Mouse (Mus musculus): ENCODE measurements at regions not wholly inside any gene's neighbourhood (a gene's known extent, or its start where the extent isn't known, plus 50 kb on each side); places are given as distances from the start of the nearest gene placed in this dataset.

- Histone ChIP-seq H3K4me2 (ENCODE audit: low read length) (no peak overlapping the region), H3K9ac (ENCODE audit: low read depth, low read length) (no peak overlapping the region), H3K27me3 (ENCODE audit: insufficient read depth, low read length) (no peaks in the 10 kb centered on the region), H3K9me3 (replicated peaks; ENCODE audit: low read length) (no peaks in the 10 kb centered on the region), H3K4me3 (replicated peaks; ENCODE audit: low read depth, low read length) (no peak overlapping the region), H3K4me1 (replicated peaks; ENCODE audit: insufficient read depth, low read length) (no peaks in the 10 kb centered on the region), H3K27ac (no peak overlapping the region), H3K36me3 (ENCODE audit: insufficient read depth, low read length) (no peaks in the 10 kb centered on the region)
- no peak for TF ChIP-seq CTCF (IDR thresholded peaks at IDR 0.05; ENCODE audit: low read depth)
- no peak for ATAC-seq (replicated peaks; ENCODE audit: low FRiP score, low read depth)
- peak; percentile 15 for DNase-seq (ENCODE audit: low spot score)
- WGBS: 84% methylated on average over 5 of the region's 5 CpGs
These were observed 84.3 kb upstream of the Actbl2 start for GRCm38 (mm10) chr13:111170269-111171165.

GRCm38 (mm10) chr13:111179186-111179585 lies 75.6 kb upstream of the Actbl2 start:
- Histone ChIP-seq H3K4me3 (replicated peaks; ENCODE audit: low read depth, low read length) (no peak overlapping the region), H3K4me1 (replicated peaks; ENCODE audit: insufficient read depth, low read length) (no peaks in the 10 kb centered on the region), H3K4me2 (ENCODE audit: low read length) (no peak overlapping the region), H3K9ac (ENCODE audit: low read depth, low read length) (no peak overlapping the region), H3K27me3 (ENCODE audit: insufficient read depth, low read length) (no peaks in the 10 kb centered on the region), H3K9me3 (replicated peaks; ENCODE audit: low read length) (no peaks in the 10 kb centered on the region), H3K36me3 (ENCODE audit: insufficient read depth, low read length) (no peaks in the 10 kb centered on the region), H3K27ac (no peak overlapping the region)
- ATAC-seq (replicated peaks; ENCODE audit: low FRiP score, low read depth): no peak
- WGBS: 82% methylated on average over 6 of the region's 6 CpGs
- DNase-seq (ENCODE audit: low spot score): no peak
- TF ChIP-seq CTCF (IDR thresholded peaks at IDR 0.05; ENCODE audit: low read depth): no peak

- DNase-seq (ENCODE audit: low spot score): peak; percentile 28
- ATAC-seq (replicated peaks; ENCODE audit: low FRiP score, low read depth): no peak
- Histone ChIP-seq H3K27me3 (ENCODE audit: insufficient read depth, low read length) (no peaks in the 10 kb centered on the region), H3K9ac (ENCODE audit: low read depth, low read length) (no peak overlapping the region), H3K4me2 (ENCODE audit: low read length) (no peak overlapping the region), H3K4me3 (replicated peaks; ENCODE audit: low read depth, low read length) (no peak overlapping the region), H3K9me3 (replicated peaks; ENCODE audit: low read length) (no peaks in the 10 kb centered on the region), H3K36me3 (ENCODE audit: insufficient read depth, low read length) (no peaks in the 10 kb centered on the region), H3K4me1 (replicated peaks; ENCODE audit: insufficient read depth, low read length) (no peaks in the 10 kb centered on the region), H3K27ac (no peak overlapping the region)
- no peak for TF ChIP-seq CTCF (IDR thresholded peaks at IDR 0.05; ENCODE audit: low read depth)
- 49% methylated on average over 2 of the region's 2 CpGs for WGBS
These were observed 71.5 kb upstream of the Actbl2 start for GRCm38 (mm10) chr13:111183293-111183692.

GRCm38 (mm10) chr13:111185799-111186198 lies 69.0 kb upstream of the Actbl2 start:
- whole genome bisulfite sequencing: 26% methylated on average over 4 of the region's 4 CpGs
- Histone ChIP-seq H3K9me3 (replicated peaks; ENCODE audit: low read length) (no peaks in the 10 kb centered on the region), H3K36me3 (ENCODE audit: insufficient read depth, low read length) (no peaks in the 10 kb centered on the region), H3K4me1 (replicated peaks; ENCODE audit: insufficient read depth, low read length) (no peaks in the 10 kb centered on the region), H3K27me3 (ENCODE audit: insufficient read depth, low read length) (no peaks in the 10 kb centered on the region), H3K9ac (ENCODE audit: low read depth, low read length) (no peak overlapping the region), H3K4me3 (replicated peaks; ENCODE audit: low read depth, low read length) (no peak overlapping the region), H3K27ac (no peak overlapping the region), H3K4me2 (ENCODE audit: low read length) (no peak overlapping the region)
- ATAC-seq (replicated peaks; ENCODE audit: low FRiP score, low read depth) (peak; percentile 57; the same call in 1 of the 2 replicates), DNase-seq (ENCODE audit: low spot score) (peak; percentile 77)
- TF ChIP-seq CTCF (IDR thresholded peaks at IDR 0.05; ENCODE audit: low read depth): no peak

- DNase-seq (ENCODE audit: low spot score) (no peak), ATAC-seq (replicated peaks; ENCODE audit: low FRiP score, low read depth) (no peak)
- no peak overlapping the region for H3K9ac ChIP-seq (ENCODE audit: low read depth, low read length)
- no peak overlapping the region for H3K4me3 ChIP-seq (replicated peaks; ENCODE audit: low read depth, low read length)
- no peaks in the 10 kb centered on the region for H3K4me1 ChIP-seq (replicated peaks; ENCODE audit: insufficient read depth, low read length)
- no peaks in the 10 kb centered on the region for H3K36me3 ChIP-seq (ENCODE audit: insufficient read depth, low read length)
- no peaks in the 10 kb centered on the region for H3K9me3 ChIP-seq (replicated peaks; ENCODE audit: low read length)
- 72% methylated on average over 2 of the region's 2 CpGs for WGBS
- H3K27ac ChIP-seq: no peak overlapping the region
- H3K4me2 ChIP-seq (ENCODE audit: low read length): no peak overlapping the region
- no peak for TF ChIP-seq CTCF (IDR thresholded peaks at IDR 0.05; ENCODE audit: low read depth)
- no peaks in the 10 kb centered on the region for H3K27me3 ChIP-seq (ENCODE audit: insufficient read depth, low read length)
These were observed 68.0 kb upstream of the Actbl2 start for GRCm38 (mm10) chr13:111186833-111187232.

- 79% methylated on average over 2 of the region's 2 CpGs for WGBS
- TF ChIP-seq CTCF (IDR thresholded peaks at IDR 0.05; ENCODE audit: low read depth): no peak
- DNase-seq (ENCODE audit: low spot score) (no peak), ATAC-seq (replicated peaks; ENCODE audit: low FRiP score, low read depth) (no peak)
- H3K27me3 ChIP-seq (ENCODE audit: insufficient read depth, low read length): no peaks in the 10 kb centered on the region
- no peak overlapping the region for H3K27ac ChIP-seq
- H3K36me3 ChIP-seq (ENCODE audit: insufficient read depth, low read length): no peaks in the 10 kb centered on the region
- no peaks in the 10 kb centered on the region for H3K9me3 ChIP-seq (replicated peaks; ENCODE audit: low read length)
- H3K4me1 ChIP-seq (replicated peaks; ENCODE audit: insufficient read depth, low read length): no peaks in the 10 kb centered on the region
- no peak overlapping the region for H3K4me2 ChIP-seq (ENCODE audit: low read length)
- H3K4me3 ChIP-seq (replicated peaks; ENCODE audit: low read depth, low read length): no peak overlapping the region
- H3K9ac ChIP-seq (ENCODE audit: low read depth, low read length): no peak overlapping the region
These were observed 60.9 kb upstream of the Actbl2 start for GRCm38 (mm10) chr13:111193919-111194318.

Measured in kidney, postnatal 0 days (tissue).